Mouse (Mus musculus) CH12.LX (cell line): ENCODE data around the gene Sesn2. TPM values are rescaled to one million over a fixed set of nuclear protein-coding genes. Genes with fewer than 3 reads are reported as not detected.

ENCODE experiments used
- DNase-seq: peaks from one replicate; pipeline ENCODE4 v3.0.0-alpha.2; 2013; ENCODE audit errors: extremely low read depth
- H3K27ac ChIP-seq: 2 replicates; pipeline ENCODE4 v1.5.1; 2012; ENCODE audit warnings: low read depth, mild to moderate bottlenecking, control low read depth, moderate library complexity; ENCODE audit not compliant: insufficient read depth
- H3K27me3 ChIP-seq: replicated peaks from 2 replicates; pipeline ENCODE3; 2012; ENCODE audit warnings: inconsistent platforms
- H3K36me3 ChIP-seq, 2 experiments: replicated peaks in 1 of 2; 2 replicates each; pipeline versions ENCODE3 to v1.6.1; 2012; ENCODE audit warnings: inconsistent platforms in 1 of 2, low read length in 1 of 2, mild to moderate bottlenecking in 1 of 2, mixed read lengths in 1 of 2, moderate library complexity in 1 of 2; ENCODE audit not compliant: control insufficient read depth in 1 of 2, insufficient read depth in 1 of 2
- H3K4me1 ChIP-seq, 2 experiments: 2 replicates each; pipeline ENCODE4 v1.6.1; 2012; ENCODE audit warnings: inconsistent platforms in 1 of 2, moderate library complexity in 1 of 2; ENCODE audit not compliant: insufficient read depth in 2 of 2, control insufficient read depth in 1 of 2
- H3K4me2 ChIP-seq: 2 replicates; pipeline ENCODE4 v1.6.1; 2012; ENCODE audit warnings: low read depth, mild to moderate bottlenecking, control low read depth; ENCODE audit not compliant: poor library complexity, insufficient read depth, severe bottlenecking
- H3K4me3 ChIP-seq, 3 experiments: fragments of 150-350 bp in 1 of 3; sonication (generic) in 1 of 3; replicated peaks in 1 of 3; 2 replicates each; pipeline versions ENCODE3 to v1.5.1; 2011 to 2012; ENCODE audit warnings: low read depth in 2 of 3, low read length in 2 of 3, mild to moderate bottlenecking in 2 of 3, moderate library complexity in 2 of 3, control low read depth in 1 of 3, improper control_type of control experiment in 1 of 3, inconsistent platforms in 1 of 3, mixed read lengths in 1 of 3; ENCODE audit not compliant: poor library complexity in 1 of 3
- H3K79me2 ChIP-seq: replicated peaks from 2 replicates; pipeline ENCODE4 v1.6.1; 2012; ENCODE audit warnings: mild to moderate bottlenecking, moderate library complexity; ENCODE audit not compliant: control insufficient read depth, poor library complexity, insufficient read depth, severe bottlenecking; ENCODE audit errors: extremely low read depth
- H3K9ac ChIP-seq: 2 replicates; pipeline ENCODE4 v1.6.1; 2012; ENCODE audit warnings: low read depth, mild to moderate bottlenecking, control low read depth, moderate library complexity; ENCODE audit not compliant: insufficient read depth
- H3K9me3 ChIP-seq: replicated peaks from 2 replicates; pipeline ENCODE3; 2012; ENCODE audit warnings: low read length, inconsistent platforms, mixed read lengths
- BHLHE40 ChIP-seq: IDR thresholded peaks from 2 replicates; pipeline ENCODE4 v1.6.1; 2011; ENCODE audit warnings: mild to moderate bottlenecking, low read depth, low read length, improper control_type of control experiment
- E2F4 ChIP-seq: IDR thresholded peaks from 2 replicates; pipeline ENCODE4 v1.6.1; 2011; ENCODE audit warnings: low read depth, low read length, improper control_type of control experiment; ENCODE audit not compliant: insufficient replicate concordance
- ELF1 ChIP-seq: IDR thresholded peaks from 2 replicates; pipeline ENCODE4 v1.6.1; 2014; ENCODE audit warnings: low read depth, mild to moderate bottlenecking, inconsistent platforms, low read length, improper control_type of control experiment
- EP300 ChIP-seq: IDR thresholded peaks from 2 replicates; pipeline ENCODE4 v1.6.1; 2011; ENCODE audit warnings: low read length, improper control_type of control experiment
- ETS1 ChIP-seq: conservative IDR thresholded peaks from 2 replicates; pipeline ENCODE4 v1.6.1; 2012; ENCODE audit warnings: low read depth, mild to moderate bottlenecking, inconsistent platforms, low read length, improper control_type of control experiment, moderate library complexity
- IRF4 ChIP-seq: IDR thresholded peaks from 2 replicates; pipeline ENCODE4 v1.6.1; 2014; ENCODE audit warnings: low read depth, mild to moderate bottlenecking, inconsistent platforms, low read length, improper control_type of control experiment
- MAX ChIP-seq: IDR thresholded peaks from 2 replicates; pipeline ENCODE4 v1.6.1; 2011; ENCODE audit warnings: low read length, improper control_type of control experiment
- MAZ ChIP-seq: IDR thresholded peaks from 2 replicates; pipeline ENCODE4 v1.6.1; 2012; ENCODE audit warnings: low read depth, mild to moderate bottlenecking, inconsistent platforms, low read length, improper control_type of control experiment, moderate library complexity
- MXI1 ChIP-seq: IDR thresholded peaks from 2 replicates; pipeline ENCODE4 v1.6.1; 2011; ENCODE audit warnings: mild to moderate bottlenecking, low read depth, low read length, improper control_type of control experiment
- POLR2A ChIP-seq: IDR thresholded peaks from 2 replicates; pipeline ENCODE4 v1.6.1; 2011; ENCODE audit warnings: low read depth, mild to moderate bottlenecking, improper control_type of control experiment, low read length
- RAD21 ChIP-seq: IDR thresholded peaks from 2 replicates; pipeline ENCODE4 v1.6.1; 2011; ENCODE audit warnings: low read depth, mild to moderate bottlenecking, low read length, improper control_type of control experiment, moderate library complexity
- UBTF ChIP-seq: IDR thresholded peaks from 2 replicates; pipeline ENCODE4 v1.6.1; 2012; ENCODE audit warnings: low read depth, mild to moderate bottlenecking, inconsistent platforms, low read length, improper control_type of control experiment, moderate library complexity
- ZKSCAN1 ChIP-seq: IDR thresholded peaks from 2 replicates; pipeline ENCODE4 v1.6.1; 2012; ENCODE audit warnings: low read depth, inconsistent platforms, low read length, improper control_type of control experiment, borderline replicate concordance
- ZMIZ1 ChIP-seq: IDR thresholded peaks from 2 replicates; pipeline ENCODE4 v1.6.1; 2012; ENCODE audit warnings: low read depth, mild to moderate bottlenecking, inconsistent platforms, low read length, improper control_type of control experiment
- dilution Hi-C: fragments of 300-500 bp; cut with MboI; formaldehyde crosslinking; loops from 2 replicates; pipeline ENCODE4 v1.14.3; 2020; ENCODE audit warnings: low sequenced_read_pairs; ENCODE audit not compliant: extremely low pct_unique_long_range_greater_than_20kb, extremely low pct_ligation_motif_present
- in situ Hi-C: fragments of 300-500 bp; cut with MboI; formaldehyde crosslinking; loops from 3 replicates; pipeline ENCODE4 v1.14.3; 2019; ENCODE audit warnings: low sequenced_read_pairs, low pct_ligation_motif_present, low pct_unique_long_range_greater_than_20kb, mixed read lengths
- polyA plus RNA-seq: library from polyadenylated mRNA; unstranded; fragments of >175 nt; gene quantifications from 2 replicates; pipeline ENCODE4 v1.2.1, GENCODE M21; 2012; ENCODE audit warnings: low read depth; ENCODE audit not compliant: insufficient read length
- total RNA-seq, 2 experiments: library from RNA; depleted of rRNA; stranded (reverse); fragments of 300-350 nt in 1 of 2; fragments of >200 nt in 1 of 2; gene quantifications; 2 replicates each; pipeline ENCODE4 v1.2.3; 2012 to 2014

Gene Sesn2
- total and polyA plus RNA-seq, 3 experiments: 35.6 to 68.1 (median 40.1) TPM

GRCm38 (mm10) chr4:132477833-132478232 is 32.5 kb downstream of the Sesn2 start:
- Histone ChIP-seq H3K27ac (no peak overlapping the region), H3K9ac (no peak overlapping the region), H3K36me3 (no peaks in the 10 kb centered on the region), H3K4me2 (no peak overlapping the region), H3K79me2 (no peaks in the 10 kb centered on the region; the same call in 1 of the 2 replicates), H3K4me3 (no peak overlapping the region), H3K27me3 (no peaks in the 10 kb centered on the region), H3K9me3 (no peaks in the 10 kb centered on the region), H3K4me1 (peaks cover 0 to 6% of the 10 kb centered on the region in 2 experiments; a peak in 2 of 4 replicates)
- dilution Hi-C loops (no loop called here), in situ Hi-C loops (no loop called here)
- no peak for DNase-seq
- no peak for TF ChIP-seq MXI1
- TF ChIP-seq ZKSCAN1: no peak

- Histone ChIP-seq H3K9ac (no peak overlapping the region), H3K79me2 (no peaks in the 10 kb centered on the region; the same call in 1 of the 2 replicates), H3K36me3 (no peaks in the 10 kb centered on the region), H3K9me3 (no peaks in the 10 kb centered on the region), H3K4me3 (no peak overlapping the region), H3K4me2 (no peak overlapping the region), H3K27ac (no peak overlapping the region), H3K27me3 (no peaks in the 10 kb centered on the region), H3K4me1 (peaks cover 0 to 6% of the 10 kb centered on the region in 2 experiments; a peak in 2 of 4 replicates)
- dilution Hi-C loops (no loop called here), in situ Hi-C loops (no loop called here)
- no peak for TF ChIP-seq POLR2A
- TF ChIP-seq ZMIZ1: no peak
- no peak for TF ChIP-seq UBTF
- TF ChIP-seq BHLHE40: no peak
- TF ChIP-seq E2F4: no peak
- no peak for TF ChIP-seq ELF1
- TF ChIP-seq RAD21: no peak
- no peak for TF ChIP-seq MAZ
- TF ChIP-seq EP300: no peak
- no peak for DNase-seq
Observed at GRCm38 (mm10) chr4:132475895-132476878, 34.1 kb downstream of the Sesn2 start.

- DNase-seq: no peak
Observed at GRCm38 (mm10) chr4:132474631-132475030, 35.7 kb downstream of the Sesn2 start.

More at GRCm38 (mm10) chr4:132474631-132475030, 35.7 kb downstream of the Sesn2 start:
- no peak overlapping the region for H3K4me2 ChIP-seq
- H3K27ac ChIP-seq: no peak overlapping the region
- dilution Hi-C loops (no loop called here), in situ Hi-C loops (no loop called here)
- TF ChIP-seq ZKSCAN1: no peak
- TF ChIP-seq IRF4: peak; percentile 48; the same call in 1 of the 2 replicates
- TF ChIP-seq MAX: no peak
- no peak for TF ChIP-seq ETS1
- no peak overlapping the region for H3K9ac ChIP-seq
- no peaks in the 10 kb centered on the region for H3K27me3 ChIP-seq
- H3K36me3 ChIP-seq: no peaks in the 10 kb centered on the region
- no peaks in the 10 kb centered on the region; the same call in 1 of the 2 replicates for H3K79me2 ChIP-seq
- peaks cover 0 to 6% of the 10 kb centered on the region in 2 experiments; a peak in 2 of 4 replicates for H3K4me1 ChIP-seq
- H3K4me3 ChIP-seq: no peak overlapping the region
- no peaks in the 10 kb centered on the region for H3K9me3 ChIP-seq
